Mouse (Mus musculus) adrenal gland, postnatal 10 days (tissue): ENCODE results near the gene Sdk2. TPM values are rescaled to one million over a fixed set of nuclear protein-coding genes. Genes with fewer than 3 reads are reported as not detected.

Experiments
- DNase-seq: peaks from one replicate; pipeline ENCODE4 v3.0.0; 2021; ENCODE audit warnings: mixed read lengths
- total RNA-seq, 2 experiments: library from RNA; stranded (reverse); gene quantifications; 2 replicates each; pipeline ENCODE4 v1.2.3; 2021

The Sdk2 gene
- total RNA-seq, 2 experiments from 2014 or later: 4.9 to 5.4 TPM

DNA sequence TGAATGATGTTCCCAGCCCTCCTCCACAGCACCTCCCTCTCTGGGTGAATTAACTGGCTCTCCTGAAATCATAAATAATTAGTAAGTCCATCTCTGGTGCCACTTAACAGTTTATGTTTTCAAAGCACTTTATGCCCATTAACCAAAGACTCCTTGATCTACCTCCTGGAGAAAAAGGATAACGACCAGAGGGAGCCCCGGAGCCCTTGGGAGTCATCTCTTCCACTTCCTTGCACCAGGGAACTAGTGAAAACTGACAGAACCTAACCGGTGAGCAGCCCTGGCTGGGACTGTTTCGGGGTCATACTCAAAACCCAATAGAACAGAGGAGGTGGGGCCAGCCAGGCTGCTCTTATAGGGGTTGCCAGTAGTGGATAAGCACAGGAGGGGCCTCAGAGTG, 22.5 kb downstream of the Sdk2 start:
- DNase-seq: no peak

DNA sequence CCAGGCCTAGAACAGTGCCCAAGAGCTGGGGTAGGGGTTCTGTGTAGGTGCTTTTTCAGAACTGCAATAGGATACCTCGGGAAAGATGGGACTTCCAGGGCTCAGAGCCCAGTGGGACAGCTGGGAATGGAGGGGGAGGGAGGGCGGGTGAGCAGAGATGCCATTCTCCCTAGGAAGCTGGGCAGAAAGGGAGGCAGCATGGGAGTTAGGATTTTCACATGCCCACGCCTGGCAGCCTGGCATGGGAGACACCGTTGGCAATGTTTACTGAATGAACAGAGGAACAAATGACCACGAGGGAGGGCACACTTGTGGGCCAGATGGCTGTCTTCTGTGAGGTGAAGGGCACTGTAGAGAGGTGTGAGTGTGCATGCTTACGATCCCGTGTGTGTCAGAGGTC, 23.3 kb downstream of the Sdk2 start:
- DNase-seq: no peak

DNA sequence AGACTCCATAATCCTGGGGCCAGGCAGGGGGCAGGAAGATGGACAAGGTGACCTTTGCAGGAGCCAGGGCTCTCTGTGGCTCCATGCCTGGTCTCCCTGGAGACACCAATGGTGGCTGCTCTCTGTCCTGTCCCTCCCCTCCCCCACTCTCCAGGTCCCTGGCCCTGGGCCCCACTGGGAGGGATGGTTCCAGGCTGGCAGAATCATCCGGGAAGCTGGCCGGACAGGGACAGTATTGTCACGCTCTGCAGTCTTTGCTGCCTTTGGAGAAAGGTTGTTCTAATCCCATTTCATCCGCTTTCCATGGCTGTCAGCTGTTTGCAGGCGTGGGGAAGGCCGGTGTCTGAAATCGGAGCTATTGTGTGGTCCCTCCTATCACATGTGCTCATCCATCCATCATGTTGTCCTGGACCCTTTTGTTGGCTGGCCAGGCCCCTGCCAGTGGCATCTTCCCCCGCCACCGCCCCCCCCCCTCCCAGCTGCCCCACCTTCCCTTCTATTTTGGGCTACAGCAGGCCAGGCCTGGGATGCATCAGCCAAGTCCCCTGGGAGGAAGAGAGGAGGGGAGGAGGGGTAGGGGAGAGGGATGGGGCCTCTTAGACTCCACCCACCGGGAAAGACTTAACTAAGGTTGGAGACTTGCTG, 26.3 kb downstream of the Sdk2 start:
- peak; percentile 29 for DNase-seq

DNA sequence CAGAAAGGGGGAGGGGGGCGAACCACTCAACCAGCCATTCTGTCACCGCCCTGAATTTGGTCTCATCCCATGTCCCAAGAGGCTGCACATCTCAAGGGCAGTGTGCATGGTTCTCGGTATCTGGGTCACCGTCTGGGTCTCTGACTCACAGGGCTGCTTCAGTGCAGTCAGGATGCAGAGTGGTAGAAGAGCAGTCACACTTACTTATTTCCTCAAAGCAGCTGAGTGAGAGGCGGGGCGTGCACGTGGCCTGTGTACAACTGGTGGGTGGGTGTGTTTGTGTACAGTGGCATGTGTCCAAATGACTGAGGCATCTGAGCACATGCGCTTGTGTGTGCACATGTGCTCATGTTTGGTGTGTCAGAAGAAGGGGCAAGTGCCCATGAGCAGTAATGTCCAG, 28.8 kb downstream of the Sdk2 start:
- DNase-seq: peak; percentile 62

DNA sequence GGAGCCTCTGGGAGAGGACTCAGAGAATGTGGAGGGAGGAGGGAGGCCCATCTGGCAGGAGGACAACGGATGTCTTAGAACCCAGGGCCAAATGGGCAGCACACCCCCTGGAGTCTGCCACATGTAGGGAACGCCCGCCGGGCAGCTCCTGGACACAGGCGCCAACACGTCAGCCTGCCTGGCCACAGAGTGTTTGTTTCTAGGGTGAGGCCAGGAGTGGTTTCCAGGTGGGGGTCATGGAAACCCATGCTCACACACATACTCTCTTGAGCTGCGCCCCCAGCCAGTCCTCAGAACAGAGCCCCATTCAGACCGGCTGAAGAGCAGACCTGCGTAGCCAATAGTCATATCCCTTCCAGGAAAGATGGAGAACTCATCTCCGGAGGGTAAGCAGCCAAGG, 35.4 kb downstream of the Sdk2 start:
- DNase-seq: no peak

DNA sequence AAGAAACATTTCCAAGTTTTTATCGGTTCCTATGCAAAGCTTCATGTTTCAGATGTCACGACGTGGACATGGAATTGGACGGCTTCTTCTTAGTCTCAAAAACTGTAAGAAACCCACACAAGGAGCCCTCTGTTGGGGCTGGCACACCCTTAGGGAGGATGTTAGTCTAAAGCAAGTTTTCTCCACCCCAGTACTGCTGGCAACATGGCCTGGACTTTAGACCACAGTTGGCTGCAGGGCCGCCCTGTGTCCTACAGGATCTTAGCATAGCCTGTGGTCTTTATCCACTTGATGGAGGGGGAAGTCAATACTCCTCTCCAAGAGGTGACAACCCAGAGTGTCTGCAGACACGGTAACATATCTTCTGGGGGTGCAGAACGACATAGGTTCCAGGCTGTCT, 36.6 kb downstream of the Sdk2 start:
- DNase-seq: no peak

DNA sequence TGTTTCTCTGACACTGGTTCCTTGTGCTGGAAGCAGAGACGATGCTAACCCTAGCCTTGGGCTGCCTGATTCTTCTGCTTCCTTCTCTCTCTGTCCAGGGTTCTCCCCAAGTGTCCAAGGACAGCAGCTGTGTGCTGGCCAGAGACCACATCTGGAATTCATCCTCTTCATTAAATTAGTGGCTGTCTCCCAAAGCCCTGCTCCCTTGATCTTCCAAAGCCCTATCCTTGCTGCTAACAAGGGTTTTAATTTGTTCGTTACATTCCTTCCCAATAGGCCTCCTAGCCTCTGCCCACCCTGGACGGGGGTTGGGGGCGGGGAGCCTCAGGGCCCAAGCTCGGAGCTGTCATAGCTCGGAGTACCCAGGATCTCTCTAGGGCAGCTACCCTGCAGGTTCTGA, 38.3 kb downstream of the Sdk2 start:
- no peak for DNase-seq

DNA sequence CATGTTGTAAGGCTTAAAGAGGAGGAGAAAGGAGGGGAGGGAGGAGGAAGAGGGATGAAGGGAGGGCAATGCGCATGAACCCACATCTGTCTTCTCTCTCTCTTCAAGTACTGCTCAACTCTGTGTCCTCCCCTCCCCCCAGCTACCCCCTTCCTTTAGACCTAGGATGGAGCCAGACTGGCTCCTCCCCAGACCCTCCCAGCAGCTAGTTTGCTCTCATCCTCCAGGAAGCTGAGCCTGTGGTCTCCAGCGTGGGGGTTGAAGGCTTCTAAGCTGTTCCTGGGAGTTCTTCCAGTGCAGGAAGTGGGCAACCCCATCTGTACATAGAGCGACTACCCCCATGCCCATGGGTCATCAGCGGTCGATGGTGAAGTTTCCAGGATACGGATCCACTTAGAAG, 38.8 kb downstream of the Sdk2 start:
- DNase-seq: no peak

DNA sequence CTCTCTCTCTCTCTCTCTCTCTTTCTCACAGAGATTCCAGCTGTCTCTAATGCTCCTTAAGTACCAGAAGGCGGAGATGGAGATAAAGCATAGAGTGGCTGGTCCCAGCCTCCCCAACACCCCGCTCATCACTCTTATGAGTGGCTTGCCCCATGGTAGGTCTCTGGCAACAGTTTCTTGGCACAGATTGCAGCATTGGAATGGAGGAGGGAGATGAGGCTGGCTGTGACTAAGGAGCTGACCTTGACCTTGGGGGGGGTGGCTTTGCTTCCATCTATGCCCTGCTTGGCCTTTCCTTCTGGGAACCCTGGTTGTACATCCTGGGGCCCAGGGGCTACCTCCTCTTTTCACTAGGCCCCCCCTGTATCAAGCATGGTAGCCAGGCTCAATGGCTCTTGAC, 41.8 kb downstream of the Sdk2 start:
- DNase-seq: peak; percentile 55

DNA sequence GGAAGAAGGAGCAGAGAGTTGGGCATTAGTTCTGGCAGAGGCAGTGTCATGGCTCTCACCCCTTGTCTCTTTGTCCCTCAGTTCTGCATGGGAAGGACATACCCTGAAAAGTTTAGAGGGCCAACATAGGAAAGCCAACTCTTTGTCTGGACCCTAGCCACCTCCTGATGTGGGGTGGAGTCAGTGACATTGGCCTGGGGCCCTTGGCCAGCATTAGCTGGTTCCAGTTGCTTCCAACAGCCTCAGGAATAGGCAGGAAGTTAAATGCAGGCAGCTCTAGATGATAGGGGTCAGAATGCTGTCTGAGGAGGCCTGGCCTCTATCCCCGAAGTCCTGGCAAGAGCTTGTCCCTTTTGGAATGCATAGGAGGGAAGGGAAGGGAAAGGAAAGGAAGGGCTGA, 42.9 kb downstream of the Sdk2 start:
- peak; percentile 36 for DNase-seq

DNA sequence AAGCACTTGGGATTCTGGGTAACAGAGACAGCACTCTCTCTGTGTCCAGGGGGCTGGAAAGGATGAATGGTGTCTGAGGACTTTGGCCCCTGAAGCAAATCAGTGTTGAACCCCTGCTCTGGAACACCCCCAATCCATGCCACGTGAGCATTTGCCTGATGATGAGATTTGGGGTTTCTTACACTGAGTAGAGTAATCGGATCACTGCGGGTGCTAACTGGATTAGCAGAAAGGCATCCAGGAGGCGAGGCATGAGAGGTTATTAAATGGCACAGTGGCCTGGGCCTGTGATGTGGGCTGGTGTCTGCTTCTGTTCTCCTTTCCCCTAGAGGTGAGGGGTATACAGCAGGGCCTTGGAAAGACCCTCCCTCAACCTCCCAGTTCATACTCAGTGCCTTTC, 44.7 kb downstream of the Sdk2 start:
- no peak for DNase-seq

DNA sequence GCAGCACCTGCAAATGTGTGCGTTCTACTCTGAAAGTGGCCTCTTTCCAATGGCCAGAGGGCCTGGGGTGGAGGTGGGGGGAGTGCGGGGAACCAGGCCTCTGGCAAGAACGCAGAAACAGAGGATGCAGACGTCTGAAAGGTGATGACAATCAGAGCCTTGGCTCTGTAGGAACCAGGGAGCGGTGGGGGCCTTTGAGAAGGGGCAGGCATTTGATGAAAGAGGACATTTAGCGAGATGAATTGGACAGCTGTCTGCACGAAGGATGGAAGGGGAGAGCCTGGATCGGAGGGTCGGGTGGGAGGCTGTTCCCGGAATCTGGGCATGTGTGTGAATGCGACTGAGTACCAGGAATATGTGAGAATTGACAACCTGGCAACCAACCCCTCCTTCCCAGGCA, 47.8 kb downstream of the Sdk2 start:
- DNase-seq: no peak

DNA sequence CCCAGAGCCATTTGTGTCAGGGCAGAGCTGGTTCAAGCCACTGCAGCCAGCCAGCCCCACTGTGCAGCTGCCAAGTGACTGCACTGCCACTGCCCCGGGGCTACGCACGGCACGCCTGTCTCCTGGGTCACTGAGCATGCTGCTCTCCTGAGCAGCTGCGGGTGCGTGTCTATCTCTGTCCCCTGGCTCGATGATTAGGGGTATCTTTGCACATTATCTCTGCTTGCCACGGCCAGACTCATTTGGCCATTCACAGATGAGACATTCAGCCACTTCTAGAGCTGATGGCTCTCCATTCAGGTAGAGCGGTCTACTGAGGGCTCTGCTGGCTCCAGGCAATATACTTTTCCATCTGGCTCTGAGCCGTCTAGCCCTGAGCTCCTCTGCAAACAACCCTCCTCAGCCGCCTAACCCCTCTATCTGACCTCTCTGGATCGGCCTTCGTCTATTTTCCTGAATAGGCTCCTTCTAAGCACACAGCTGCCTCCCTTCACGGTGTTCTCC, 49.9 kb downstream of the Sdk2 start:
- DNase-seq: peak; percentile 55

DNA sequence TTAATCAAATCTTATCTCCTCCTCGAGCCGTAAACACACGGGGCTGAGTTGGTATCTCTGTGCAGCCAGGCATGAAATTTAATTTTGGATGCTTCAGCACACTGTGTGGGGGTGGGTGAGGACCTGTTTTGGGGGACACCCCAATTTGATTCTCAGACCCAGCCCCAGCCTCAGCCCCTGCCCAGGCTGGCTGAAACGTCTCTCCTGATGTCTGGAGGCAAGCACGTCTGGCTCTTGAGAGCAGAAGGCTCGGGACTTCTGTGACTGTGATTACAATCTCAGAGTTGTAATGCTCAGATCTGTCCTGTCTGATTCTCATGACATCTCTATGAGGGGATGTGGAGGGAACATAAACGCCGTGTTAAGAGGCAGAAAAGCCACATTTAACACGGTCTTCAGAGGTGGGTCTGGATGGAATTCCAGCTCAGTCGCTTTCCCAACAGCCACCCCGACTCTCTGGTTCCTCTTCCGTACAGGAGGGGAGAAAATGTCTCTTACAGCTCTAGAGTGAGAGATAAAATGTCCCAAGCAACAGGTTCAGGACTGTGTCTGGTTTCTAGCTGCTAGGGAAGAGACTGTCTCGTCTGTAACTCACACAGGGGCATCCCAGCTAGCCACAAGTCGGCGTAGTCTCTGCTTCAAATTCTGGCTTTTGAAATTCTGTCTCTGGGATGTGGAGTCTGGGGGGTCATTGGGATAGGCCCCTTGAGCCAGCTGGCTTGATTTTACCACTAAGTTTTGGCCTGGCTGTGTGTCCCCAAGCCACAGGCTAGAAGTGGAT, 50.5 kb downstream of the Sdk2 start:
- DNase-seq: no peak

DNA sequence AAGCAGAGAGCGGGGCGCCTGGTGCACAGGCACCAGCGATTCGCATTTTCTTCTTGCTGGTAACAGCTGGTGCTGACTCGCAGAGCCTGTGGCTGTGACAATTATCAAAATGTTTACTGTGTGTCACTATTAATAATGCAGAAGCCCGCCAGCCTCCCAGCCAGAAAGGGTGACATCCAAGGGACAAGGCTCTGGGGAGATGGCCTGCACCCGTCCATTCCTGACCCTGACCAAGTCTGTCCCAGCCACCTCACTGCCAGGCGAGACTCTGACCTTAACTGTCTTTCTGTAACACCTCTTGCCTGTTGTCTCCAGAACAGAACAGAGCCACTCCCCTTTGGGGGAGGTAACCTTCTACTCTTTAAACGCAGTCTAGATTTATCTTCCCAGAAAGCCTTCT, 55.3 kb downstream of the Sdk2 start:
- no peak for DNase-seq

DNA sequence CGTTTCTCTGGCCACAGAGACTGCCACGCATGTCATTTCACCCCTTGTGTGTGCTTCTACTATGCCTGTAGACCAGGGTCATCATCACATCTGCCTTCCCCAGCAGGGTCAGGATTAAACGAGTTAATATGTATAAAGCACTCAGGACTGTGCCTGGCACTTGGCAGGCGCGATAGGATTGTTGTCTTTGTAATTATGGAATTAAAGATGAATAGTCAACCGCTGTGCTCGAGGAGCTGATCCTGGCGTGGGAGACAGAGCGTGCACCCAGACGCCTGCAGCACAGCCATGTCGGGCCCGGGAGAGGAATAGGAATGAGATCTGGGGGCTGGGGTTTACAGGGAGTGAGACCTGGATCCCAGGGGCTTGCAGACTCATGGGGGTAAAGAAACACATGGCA, 61.0 kb downstream of the Sdk2 start:
- DNase-seq: no peak

DNA sequence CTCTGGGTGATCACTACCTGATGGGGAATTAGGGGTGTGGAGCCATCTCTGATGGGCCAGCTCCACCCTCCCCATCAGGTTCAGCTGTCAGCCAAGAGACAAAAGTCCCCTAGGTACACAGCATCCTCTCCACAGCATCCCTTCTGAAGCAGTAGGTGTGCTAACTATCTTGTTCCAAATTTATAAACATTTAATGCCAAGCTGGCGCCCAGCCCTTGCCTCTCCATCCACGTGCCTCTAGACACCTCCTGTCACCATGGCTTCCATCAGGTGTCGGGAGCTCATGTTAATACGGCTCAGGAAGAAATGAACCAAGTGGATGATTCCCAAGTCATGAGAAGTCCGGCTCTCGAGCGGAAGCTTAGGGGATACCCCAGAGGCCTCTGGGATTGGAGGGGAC, 62.2 kb downstream of the Sdk2 start:
- DNase-seq: no peak

DNA sequence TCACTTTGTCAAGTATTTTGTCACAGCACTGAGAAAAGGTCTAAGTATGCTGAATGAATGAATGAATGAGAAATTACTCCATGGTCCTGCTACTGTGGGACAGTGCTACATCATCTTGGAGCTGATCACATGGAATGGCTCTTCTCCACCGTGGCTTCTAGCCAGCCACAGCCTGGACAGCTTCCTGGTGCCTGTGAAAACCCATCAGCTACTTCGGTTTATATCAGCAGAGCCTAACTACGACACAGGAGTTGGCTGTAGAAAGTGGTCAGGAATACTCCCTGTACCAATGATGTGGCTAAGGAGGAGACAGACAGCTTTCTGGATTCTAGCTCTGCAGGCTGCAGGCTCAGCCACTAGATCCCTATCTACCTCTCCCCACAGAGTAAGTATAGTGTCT, 63.7 kb downstream of the Sdk2 start:
- no peak for DNase-seq

DNA sequence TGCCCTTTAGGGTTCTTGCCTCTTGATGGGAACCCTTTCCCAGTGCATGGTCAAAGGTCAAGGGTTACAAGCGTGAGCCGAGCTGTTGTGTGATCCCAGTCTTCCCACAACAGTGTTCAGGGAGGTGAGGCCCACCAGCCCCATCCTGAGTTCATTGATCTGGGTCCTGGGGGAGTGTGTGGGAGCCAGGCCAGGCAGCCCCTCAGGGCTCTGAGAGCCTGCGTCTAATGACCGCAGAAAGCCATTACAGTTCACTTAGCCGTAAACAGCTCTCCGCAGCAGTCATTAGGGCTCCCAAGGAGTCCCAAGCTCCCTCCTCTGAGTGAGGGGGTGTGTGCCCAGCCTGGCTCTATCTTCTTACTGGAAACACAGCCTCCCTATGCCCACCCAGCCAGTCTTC, 66.8 kb downstream of the Sdk2 start:
- no peak for DNase-seq

DNA sequence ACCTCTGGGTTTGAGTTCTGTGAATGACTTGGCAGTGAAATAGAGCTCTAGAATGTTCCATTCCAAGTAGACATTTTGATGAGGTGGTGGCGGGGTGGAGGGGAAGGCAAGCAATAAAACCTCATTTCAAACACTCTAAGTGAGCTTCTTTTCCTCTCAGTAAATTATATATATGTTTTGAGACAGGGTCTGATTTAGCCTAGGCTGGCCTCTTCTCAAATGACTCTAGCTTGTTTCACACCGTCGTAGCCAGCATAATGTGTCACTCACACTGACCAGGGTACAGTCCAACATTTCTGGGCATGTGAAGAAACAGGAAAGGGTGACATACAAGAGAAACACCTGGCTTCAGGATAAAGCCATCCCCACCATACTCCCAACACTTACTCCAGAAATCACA, 68.1 kb downstream of the Sdk2 start:
- no peak for DNase-seq

DNA sequence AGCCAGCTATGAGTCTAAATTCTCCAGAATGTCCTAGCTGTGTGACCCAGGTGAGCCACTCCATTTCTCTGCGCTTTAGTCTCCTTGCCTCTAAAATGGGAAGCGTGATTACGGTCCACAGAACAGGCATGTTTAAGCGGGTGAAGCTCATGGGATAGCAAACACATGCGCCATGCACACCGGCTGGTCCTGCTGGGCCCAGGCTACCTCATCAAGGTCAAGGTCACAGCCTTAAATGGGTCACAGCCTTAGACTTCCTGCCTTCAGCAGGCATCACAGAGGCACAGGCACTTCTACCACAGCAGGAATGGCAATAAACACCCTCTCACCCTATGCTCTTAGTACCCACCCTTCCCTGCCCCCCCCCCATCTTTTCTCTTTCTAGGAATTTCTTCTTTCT, 72.9 kb downstream of the Sdk2 start:
- no peak for DNase-seq

DNA sequence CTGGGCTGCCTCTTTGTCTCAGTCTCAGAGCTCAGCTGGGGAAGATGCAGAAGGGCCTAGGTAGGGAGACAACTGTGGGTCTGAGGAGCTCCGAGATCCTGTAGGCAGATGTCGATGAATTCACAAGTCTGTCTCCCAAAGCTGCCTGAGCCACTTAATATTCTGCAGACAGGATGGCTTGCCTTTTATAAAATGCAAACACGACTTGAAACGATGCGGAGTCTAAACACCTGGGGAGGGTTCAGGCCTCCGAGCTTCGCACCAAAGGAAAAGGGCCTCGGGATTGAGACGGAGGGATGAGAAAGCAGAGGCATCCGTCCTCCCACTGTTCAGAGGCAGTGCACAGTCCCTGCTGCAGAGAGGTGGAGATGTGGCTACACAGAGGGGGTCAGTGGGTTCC, 74.0 kb downstream of the Sdk2 start:
- DNase-seq: no peak

DNA sequence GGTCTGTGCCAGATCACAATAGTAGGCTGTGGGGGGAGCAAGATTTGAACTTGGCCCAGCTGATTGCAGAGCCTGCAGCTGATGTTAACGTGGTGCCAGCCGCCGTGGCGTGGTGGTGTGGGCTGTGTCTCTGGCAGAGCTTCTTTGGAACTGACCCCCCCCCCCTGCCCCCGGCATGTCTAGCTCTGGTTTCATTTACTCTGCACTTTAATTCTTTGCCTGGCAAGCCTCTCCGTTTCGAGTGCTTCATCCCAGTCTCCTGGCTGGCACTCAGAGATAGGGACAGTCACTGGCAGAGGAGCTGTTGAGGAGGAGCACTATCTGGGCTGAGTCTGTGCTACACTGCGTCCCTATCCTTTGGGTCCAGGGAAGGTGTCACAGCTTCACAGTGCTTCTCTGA, 75.0 kb downstream of the Sdk2 start:
- DNase-seq: no peak

DNA sequence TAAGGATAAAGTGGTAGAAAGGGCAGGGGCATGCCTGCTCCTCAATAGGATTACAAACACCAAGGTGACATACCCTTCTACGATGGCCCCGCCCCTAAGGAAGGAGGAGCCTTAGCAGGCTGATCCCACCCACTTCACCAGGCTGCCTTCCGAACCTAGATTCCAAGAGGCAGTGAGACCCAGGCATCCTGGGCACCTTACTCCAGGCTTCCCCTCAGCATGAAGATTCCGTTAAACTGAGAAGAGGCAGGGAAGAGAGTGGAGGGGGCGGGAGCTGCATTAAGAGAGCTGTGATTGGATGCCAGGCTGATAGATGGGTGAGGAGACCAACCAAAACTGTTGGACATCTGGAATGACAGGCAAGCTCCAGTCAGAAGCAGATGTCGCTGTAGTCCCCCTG, 76.4 kb downstream of the Sdk2 start:
- peak; percentile 81 for DNase-seq
